Mouse (Mus musculus): ENCODE data around the gene Thrsp.
"Not testable (repeated sequence)": the region's sequence is repeated elsewhere in the genome, so short reads cannot be mapped to it uniquely, and the experiment has no call there.

Gene Thrsp

GRCm38 (mm10) chr7:97416906-97417777 is at the start of gene Thrsp:
Gene Thrsp (minus strand): TSS chr7:97417730.
- in situ Hi-C loops (cut with MboI; ENCODE audit: unreplicated experiment in 2 of 2), result loop anchor here in 1 of 2 experiments (25.0 kb wide), 1 partner anchor 695 kb away; the partner anchor contains the start of gene Myo7a

- in situ Hi-C loops (cut with MboI; ENCODE audit: unreplicated experiment in 2 of 2), result no loop called here
These were observed 38.0 kb upstream of the Thrsp start for GRCm38 (mm10) chr7:97455577-97455976.

- in situ Hi-C loops (cut with MboI; ENCODE audit: unreplicated experiment in 2 of 2), result no loop called here
These were observed 37.3 kb upstream of the Thrsp start for GRCm38 (mm10) chr7:97454795-97455194.

GRCm38 (mm10) chr7:97453141-97453921 is 35.8 kb upstream of the Thrsp start:
- in situ Hi-C loops (cut with MboI; ENCODE audit: unreplicated experiment in 2 of 2), result no loop called here

- in situ Hi-C loops (cut with MboI; ENCODE audit: unreplicated experiment in 2 of 2), result no loop called here
These were observed 34.7 kb upstream of the Thrsp start for GRCm38 (mm10) chr7:97452196-97452595.

GRCm38 (mm10) chr7:97451023-97451422 is 33.5 kb upstream of the Thrsp start, which contains the start of gene Kctd14:
Gene Kctd14 (plus strand): TSS chr7:97451323.
- in situ Hi-C loops (cut with MboI; ENCODE audit: unreplicated experiment in 2 of 2), result not testable (repeated sequence)

GRCm38 (mm10) chr7:97447050-97447531 is 29.6 kb upstream of the Thrsp start:
- in situ Hi-C loops (cut with MboI; ENCODE audit: unreplicated experiment in 2 of 2), result loop anchor here (25.0 kb wide), 2 partner anchors 115 to 540 kb away; no protein-coding TSS in a partner anchor

- in situ Hi-C loops (cut with MboI; ENCODE audit: unreplicated experiment in 2 of 2), result loop anchor here (25.0 kb wide), 2 partner anchors 116 to 541 kb away; no protein-coding TSS in a partner anchor
These were observed 28.8 kb upstream of the Thrsp start for GRCm38 (mm10) chr7:97446171-97446925.

GRCm38 (mm10) chr7:97438986-97439385 is 21.5 kb upstream of the Thrsp start:
- in situ Hi-C loops (cut with MboI; ENCODE audit: unreplicated experiment in 2 of 2), result loop anchor here (25.0 kb wide), 2 partner anchors 123 to 548 kb away; no protein-coding TSS in a partner anchor

GRCm38 (mm10) chr7:97434517-97434916 is 17.0 kb upstream of the Thrsp start:
- in situ Hi-C loops (cut with MboI; ENCODE audit: unreplicated experiment in 2 of 2), result loop anchor here (25.0 kb wide), 2 partner anchors 128 to 553 kb away; no protein-coding TSS in a partner anchor

GRCm38 (mm10) chr7:97433517-97433916 is 16.0 kb upstream of the Thrsp start:
- in situ Hi-C loops (cut with MboI; ENCODE audit: unreplicated experiment in 2 of 2), result loop anchor here (25.0 kb wide), 2 partner anchors 129 to 554 kb away; no protein-coding TSS in a partner anchor

GRCm38 (mm10) chr7:97429705-97430104 is 12.2 kb upstream of the Thrsp start:
- in situ Hi-C loops (cut with MboI; ENCODE audit: unreplicated experiment in 2 of 2), result loop anchor here (5.0 to 25.0 kb wide), 5 partner anchors 133 to 695 kb away; partner anchors contain the start of genes Aamdc (in 1 of the 2) and Rsf1 (in 1 of the 2)

GRCm38 (mm10) chr7:97427778-97428420 is 10.4 kb upstream of the Thrsp start:
- in situ Hi-C loops (cut with MboI; ENCODE audit: unreplicated experiment in 2 of 2), result loop anchor here (5.0 to 25.0 kb wide), 5 partner anchors 134 to 697 kb away; partner anchors contain the start of genes Aamdc (in 1 of the 2) and Rsf1 (in 1 of the 2)

- in situ Hi-C loops (cut with MboI; ENCODE audit: unreplicated experiment in 2 of 2), result loop anchor here (5.0 to 25.0 kb wide), 5 partner anchors 135 to 698 kb away; partner anchors contain the start of genes Aamdc (in 1 of the 2) and Rsf1 (in 1 of the 2)
These were observed 9.8 kb upstream of the Thrsp start for GRCm38 (mm10) chr7:97427296-97427695.

GRCm38 (mm10) chr7:97426566-97426965 is 9.0 kb upstream of the Thrsp start:
- in situ Hi-C loops (cut with MboI; ENCODE audit: unreplicated experiment in 2 of 2), result loop anchor here (5.0 to 25.0 kb wide), 5 partner anchors 136 to 698 kb away; partner anchors contain the start of genes Aamdc (in 1 of the 2) and Rsf1 (in 1 of the 2)

GRCm38 (mm10) chr7:97424621-97425245 is 7.2 kb upstream of the Thrsp start:
- in situ Hi-C loops (cut with MboI; ENCODE audit: unreplicated experiment in 2 of 2), result loop anchor here (5.0 to 25.0 kb wide), 7 partner anchors 138 to 700 kb away; partner anchors contain the start of genes Aamdc (in 1 of the 2), Myo7a (in 1 of the 2) and Rsf1 (in 1 of the 2)

GRCm38 (mm10) chr7:97423754-97424153 is 6.2 kb upstream of the Thrsp start:
- in situ Hi-C loops (cut with MboI; ENCODE audit: unreplicated experiment in 2 of 2), result loop anchor here (5.0 to 25.0 kb wide), 4 partner anchors 151 to 701 kb away; partner anchors contain the start of genes Aamdc (in 1 of the 2), Myo7a (in 1 of the 2) and Rsf1 (in 1 of the 2)
